Mouse (Mus musculus): ENCODE measurements around the gene Ins2. TPM values are rescaled to one million over a fixed set of nuclear protein-coding genes. Genes with fewer than 3 reads are reported as not detected.
A peak's percentile ranks its signal among the peaks of the same experiment; 100 is the strongest.

Gene Ins2
- polyA plus RNA-seq, 1 experiment from 2014 or later: 0.63 TPM

- no peak for ATAC-seq (ENCODE audit: insufficient number of reproducible peaks, insufficient read depth, low FRiP score, low read depth)
Observed at GRCm38 (mm10) chr7:142646676-142647075, 96.5 kb downstream of the Ins2 start.

GRCm38 (mm10) chr7:142645045-142645444 is 98.1 kb downstream of the Ins2 start:
- ATAC-seq (ENCODE audit: insufficient number of reproducible peaks, insufficient read depth, low FRiP score, low read depth): peak; percentile 79
- Histone ChIP-seq H3K27me3 (ENCODE audit: control insufficient read depth, insufficient read depth, low read length) (no peaks in the 10 kb centered on the region), H3K4me3 (ENCODE audit: control insufficient read depth in 1 of 2, insufficient read depth in 1 of 2, low read depth in 1 of 2, low read length in 2 of 2) (no peak overlapping the region), H3K4me1 (ENCODE audit: control insufficient read depth in 2 of 2, insufficient read depth in 2 of 2, low read length in 2 of 2) (peaks cover 14 to 28% of the 10 kb centered on the region in 2 experiments; a peak in 3 of 4 replicates), H3K9ac (ENCODE audit: low read length) (no peak overlapping the region), H3K36me3 (ENCODE audit: control insufficient read depth, insufficient read depth, low read length) (no peaks in the 10 kb centered on the region), H3K27ac (replicated peaks in 1 of 2; ENCODE audit: control insufficient read depth in 1 of 2, insufficient read depth in 1 of 2, low read depth in 2 of 2, low read length in 2 of 2) (peak overlapping the region; percentile 76 to 81), H3K9me3 (ENCODE audit: control insufficient read depth, low read length) (0 out of 2 replicates have a peak, but pooled peaks cover 3% of the 10 kb centered on the region), H3K4me2 (ENCODE audit: low read length) (0 out of 2 replicates have a peak overlapping the region, but pooled peaks have one; percentile 0)
- 0% methylated on average over 5 of the region's 5 CpGs for WGBS

More at GRCm38 (mm10) chr7:142646676-142647075, 96.5 kb downstream of the Ins2 start:
- 0 out of 2 replicates have a peak, but pooled peaks cover 3% of the 10 kb centered on the region for H3K9me3 ChIP-seq (ENCODE audit: control insufficient read depth, low read length)
- H3K36me3 ChIP-seq (ENCODE audit: control insufficient read depth, insufficient read depth, low read length): peaks cover 15% of the 10 kb centered on the region
- H3K4me2 ChIP-seq (ENCODE audit: low read length): no peak overlapping the region
- 0 out of 2 replicates have a peak overlapping the region, but pooled peaks have one; percentile 34 for H3K9ac ChIP-seq (ENCODE audit: low read length)
- no peak overlapping the region for H3K4me3 ChIP-seq (ENCODE audit: control insufficient read depth in 1 of 2, insufficient read depth in 1 of 2, low read depth in 1 of 2, low read length in 2 of 2)
- peaks cover 14 to 28% of the 10 kb centered on the region in 2 experiments; a peak in 3 of 4 replicates for H3K4me1 ChIP-seq (ENCODE audit: control insufficient read depth in 2 of 2, insufficient read depth in 2 of 2, low read length in 2 of 2)
- WGBS: 61% methylated on average over 6 of the region's 6 CpGs
- no peak overlapping the region for H3K27ac ChIP-seq (replicated peaks in 1 of 2; ENCODE audit: control insufficient read depth in 1 of 2, insufficient read depth in 1 of 2, low read depth in 2 of 2, low read length in 2 of 2)
- no peaks in the 10 kb centered on the region for H3K27me3 ChIP-seq (ENCODE audit: control insufficient read depth, insufficient read depth, low read length)

DNA sequence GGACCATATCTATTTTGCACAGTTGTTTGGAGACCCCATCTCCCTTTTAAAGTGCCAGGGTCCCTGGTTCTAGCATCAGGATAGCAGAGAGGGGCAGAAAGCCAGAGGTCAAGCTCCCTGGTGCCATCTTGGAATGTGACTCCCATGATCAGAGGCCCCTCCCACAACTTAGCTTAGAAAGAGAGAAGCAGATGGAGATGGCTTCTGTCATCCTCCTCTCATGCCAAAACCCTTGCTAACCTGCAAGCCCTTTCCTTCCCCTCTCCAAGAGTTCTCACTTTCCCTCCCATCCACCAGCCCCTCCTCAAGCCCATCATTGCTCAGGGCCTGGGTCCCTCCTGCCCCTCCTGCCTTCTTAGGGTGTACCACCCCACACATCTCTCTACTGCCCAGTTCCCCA is 107.0 kb downstream of the Ins2 start:
- H3K36me3 ChIP-seq (ENCODE audit: control insufficient read depth, insufficient read depth, low read length): no peaks in the 10 kb centered on the region
- H3K27ac ChIP-seq (replicated peaks in 1 of 2; ENCODE audit: control insufficient read depth in 1 of 2, insufficient read depth in 1 of 2, low read depth in 2 of 2, low read length in 2 of 2): no peak overlapping the region
- H3K4me3 ChIP-seq (ENCODE audit: control insufficient read depth in 1 of 2, insufficient read depth in 1 of 2, low read depth in 1 of 2, low read length in 2 of 2): no peak overlapping the region
- no peak overlapping the region for H3K4me2 ChIP-seq (ENCODE audit: low read length)
- ATAC-seq (ENCODE audit: insufficient number of reproducible peaks, insufficient read depth, low FRiP score, low read depth): no peak
- no peaks in the 10 kb centered on the region; a peak in 1 of 4 replicates for H3K4me1 ChIP-seq (ENCODE audit: control insufficient read depth in 2 of 2, insufficient read depth in 2 of 2, low read length in 2 of 2)
- H3K27me3 ChIP-seq (ENCODE audit: control insufficient read depth, insufficient read depth, low read length): no peaks in the 10 kb centered on the region
- H3K9me3 ChIP-seq (ENCODE audit: control insufficient read depth, low read length): no peaks in the 10 kb centered on the region
- H3K9ac ChIP-seq (ENCODE audit: low read length): no peak overlapping the region

- H3K4me3 ChIP-seq (ENCODE audit: control insufficient read depth in 1 of 2, insufficient read depth in 1 of 2, low read depth in 1 of 2, low read length in 2 of 2): no peak overlapping the region
- H3K4me2 ChIP-seq (ENCODE audit: low read length): no peak overlapping the region
- H3K27ac ChIP-seq (replicated peaks in 1 of 2; ENCODE audit: control insufficient read depth in 1 of 2, insufficient read depth in 1 of 2, low read depth in 2 of 2, low read length in 2 of 2): no peak overlapping the region
- H3K36me3 ChIP-seq (ENCODE audit: control insufficient read depth, insufficient read depth, low read length): no peaks in the 10 kb centered on the region
- no peak overlapping the region for H3K9ac ChIP-seq (ENCODE audit: low read length)
- ATAC-seq (ENCODE audit: insufficient number of reproducible peaks, insufficient read depth, low FRiP score, low read depth): no peak
- no peaks in the 10 kb centered on the region for H3K9me3 ChIP-seq (ENCODE audit: control insufficient read depth, low read length)
- 68% methylated on average over 10 of the region's 10 CpGs for WGBS
- no peaks in the 10 kb centered on the region for H3K27me3 ChIP-seq (ENCODE audit: control insufficient read depth, insufficient read depth, low read length)
- H3K4me1 ChIP-seq (ENCODE audit: control insufficient read depth in 2 of 2, insufficient read depth in 2 of 2, low read length in 2 of 2): no peaks in the 10 kb centered on the region; a peak in 1 of 4 replicates
Observed at GRCm38 (mm10) chr7:142630691-142631090, 112.5 kb downstream of the Ins2 start.

DNA sequence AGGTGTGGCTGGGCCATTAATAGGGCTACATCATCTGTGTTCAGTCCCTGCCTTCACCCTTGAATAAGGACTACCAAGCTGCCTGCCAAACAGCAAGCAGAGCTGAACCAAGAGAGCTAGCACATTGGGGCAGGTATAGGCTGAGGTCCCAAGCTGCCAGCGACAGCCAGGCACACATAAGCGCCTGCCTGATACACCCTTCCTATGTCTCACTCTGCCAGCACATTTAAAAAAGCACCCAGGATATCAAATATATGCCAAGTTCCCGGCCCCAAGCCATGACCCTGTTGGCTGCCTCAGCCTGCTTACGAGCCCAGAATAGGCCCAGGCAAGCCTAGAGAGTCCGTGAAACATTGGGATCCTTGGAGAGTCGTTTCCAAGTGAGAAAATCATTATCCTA is 113.4 kb downstream of the Ins2 start:
- Histone ChIP-seq H3K9ac (ENCODE audit: low read length) (no peak overlapping the region), H3K9me3 (ENCODE audit: control insufficient read depth, low read length) (no peaks in the 10 kb centered on the region), H3K4me1 (ENCODE audit: control insufficient read depth in 2 of 2, insufficient read depth in 2 of 2, low read length in 2 of 2) (no peaks in the 10 kb centered on the region; a peak in 1 of 4 replicates), H3K36me3 (ENCODE audit: control insufficient read depth, insufficient read depth, low read length) (no peaks in the 10 kb centered on the region), H3K4me2 (ENCODE audit: low read length) (no peak overlapping the region), H3K4me3 (ENCODE audit: control insufficient read depth in 1 of 2, insufficient read depth in 1 of 2, low read depth in 1 of 2, low read length in 2 of 2) (no peak overlapping the region), H3K27ac (replicated peaks in 1 of 2; ENCODE audit: control insufficient read depth in 1 of 2, insufficient read depth in 1 of 2, low read depth in 2 of 2, low read length in 2 of 2) (no peak overlapping the region), H3K27me3 (ENCODE audit: control insufficient read depth, insufficient read depth, low read length) (no peaks in the 10 kb centered on the region)
- 69% methylated on average over 6 of the region's 6 CpGs for WGBS
- no peak for ATAC-seq (ENCODE audit: insufficient number of reproducible peaks, insufficient read depth, low FRiP score, low read depth)

MicroRNA genes within 50 kb of the gene (microRNA counts, 519-probe panel; counts per million panel counts)
- microRNA mmu-miR-483: 3,322 counts per million, percentile 72 among the panel's probes with 10 or more counts

Small RNA genes within 50 kb of the gene (microRNA-seq; reads per million reads assigned to microRNA genes)
- gene Mir483: 6,516 reads per million, percentile 94 among the genes with 10 or more reads in this experiment

Other genes starting within 250 kb of the Ins2 start
- gene Tnnt3, start 244.5 kb downstream of the Ins2 start, polyA plus RNA-seq (2014; fragmentation: Nextera tagmentation; extraction: Ambion mirVana): 3.9 and 5.8 TPM in 2 replicates
- gene Mrpl23, start 210.7 kb downstream of the Ins2 start, polyA plus RNA-seq (2014; fragmentation: Nextera tagmentation; extraction: Ambion mirVana): 23.5 and 23.8 TPM in 2 replicates
- gene Igf2, start 76.6 kb downstream of the Ins2 start, polyA plus RNA-seq (2014; fragmentation: Nextera tagmentation; extraction: Ambion mirVana): 1,590 and 1,642 TPM in 2 replicates
- gene Gm49394, start 73.4 kb downstream of the Ins2 start, polyA plus RNA-seq (2014; fragmentation: Nextera tagmentation; extraction: Ambion mirVana): 0.04 TPM in 1 of 2 replicates, not detected in the other
- gene Th, start 187.7 kb upstream of the Ins2 start, polyA plus RNA-seq (2014; fragmentation: Nextera tagmentation; extraction: Ambion mirVana): 0.30 and 0.57 TPM in 2 replicates
- gene Ascl2, start 225.9 kb upstream of the Ins2 start, polyA plus RNA-seq (2014; fragmentation: Nextera tagmentation; extraction: Ambion mirVana): 0.18 TPM in 1 of 2 replicates, not detected in the other